Mouse (Mus musculus): ENCODE measurements around the gene Sptbn1.

DNA sequence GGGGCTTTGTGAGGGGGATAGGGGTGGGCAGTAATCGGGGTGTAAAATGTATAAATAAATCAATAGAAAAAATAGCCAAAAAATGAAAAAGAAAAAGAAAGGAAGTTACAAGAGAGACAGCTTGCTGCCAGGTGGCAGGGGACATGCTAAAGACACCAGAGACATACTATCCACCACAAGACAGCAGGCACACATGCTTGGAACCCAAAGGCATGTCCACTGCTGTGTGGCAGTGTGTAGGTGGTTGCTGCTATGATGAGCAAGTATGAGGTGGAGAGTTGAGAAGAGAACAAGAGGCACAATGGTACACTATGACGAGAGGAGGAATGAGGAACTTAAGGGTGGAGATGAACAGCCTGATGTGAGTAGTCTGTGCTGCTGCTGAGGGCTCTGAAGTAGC lies 32.8 kb downstream of the Sptbn1 start:
- no peak for TF ChIP-seq CTCF (conservative IDR thresholded peaks at IDR 0.05; ENCODE audit: low read length)
- no peak for TF ChIP-seq NANOG (IDR thresholded peaks at IDR 0.05; ENCODE audit: borderline replicate concordance, low read length)
- TF ChIP-seq POU5F1 (IDR thresholded peaks at IDR 0.05; ENCODE audit: borderline replicate concordance, low read length): no peak

Measured in E14TG2a.4 (cell line).